Mouse (Mus musculus): ENCODE measurements around the gene Ppp1r1b. TPM values are rescaled to one million over a fixed set of nuclear protein-coding genes. Genes with fewer than 3 reads are reported as not detected.

The Ppp1r1b gene
- polyA plus RNA-seq, 1 experiment, result not detected

- whole genome bisulfite sequencing, result under 1% methylated on average over 57 of the region's 57 CpGs
- Histone ChIP-seq H3K4me3 (replicated peaks; ENCODE audit: control insufficient read depth, low read depth, low read length) (no peak overlapping the region), H3K4me1 (ENCODE audit: control insufficient read depth, insufficient read depth, low read length) (no peaks in the 10 kb centered on the region; the same call in 1 of the 2 replicates), H3K27ac (ENCODE audit: control insufficient read depth, insufficient read depth, low read depth, low read length, poor library complexity) (no peak overlapping the region)
- TF ChIP-seq POLR2A (IDR thresholded peaks at IDR 0.05; ENCODE audit: borderline replicate concordance, control insufficient read depth, low read depth, low read length) (no peak), CTCF (IDR thresholded peaks at IDR 0.05; ENCODE audit: control insufficient read depth, insufficient read depth, low read length) (no peak)
Measured at GRCm38 (mm10) chr11:98338507-98338961, 9.7 kb upstream of the Ppp1r1b start.

GRCm38 (mm10) chr11:98339071-98339501 lies 9.1 kb upstream of the Ppp1r1b start:
- Histone ChIP-seq H3K27ac (ENCODE audit: control insufficient read depth, insufficient read depth, low read depth, low read length, poor library complexity) (no peak overlapping the region), H3K4me1 (ENCODE audit: control insufficient read depth, insufficient read depth, low read length) (no peaks in the 10 kb centered on the region; the same call in 1 of the 2 replicates), H3K4me3 (replicated peaks; ENCODE audit: control insufficient read depth, low read depth, low read length) (no peak overlapping the region)
- 2% methylated on average over 19 of the region's 19 CpGs for WGBS
- no peak for TF ChIP-seq POLR2A (IDR thresholded peaks at IDR 0.05; ENCODE audit: borderline replicate concordance, control insufficient read depth, low read depth, low read length)
- no peak for TF ChIP-seq CTCF (IDR thresholded peaks at IDR 0.05; ENCODE audit: control insufficient read depth, insufficient read depth, low read length)

- TF ChIP-seq CTCF (IDR thresholded peaks at IDR 0.05; ENCODE audit: control insufficient read depth, insufficient read depth, low read length) (no peak), POLR2A (IDR thresholded peaks at IDR 0.05; ENCODE audit: borderline replicate concordance, control insufficient read depth, low read depth, low read length) (no peak)
- no peaks in the 10 kb centered on the region; the same call in 1 of the 2 replicates for H3K4me1 ChIP-seq (ENCODE audit: control insufficient read depth, insufficient read depth, low read length)
- 11% methylated on average over 11 of the region's 11 CpGs for WGBS
- no peak overlapping the region for H3K4me3 ChIP-seq (replicated peaks; ENCODE audit: control insufficient read depth, low read depth, low read length)
- peak overlapping the region; percentile 44; the same call in 1 of the 2 replicates for H3K27ac ChIP-seq (ENCODE audit: control insufficient read depth, insufficient read depth, low read depth, low read length, poor library complexity)
Measured at GRCm38 (mm10) chr11:98339679-98340287, 8.4 kb upstream of the Ppp1r1b start.

GRCm38 (mm10) chr11:98340597-98340996 lies 7.6 kb upstream of the Ppp1r1b start:
- Histone ChIP-seq H3K27ac (ENCODE audit: control insufficient read depth, insufficient read depth, low read depth, low read length, poor library complexity) (no peak overlapping the region), H3K4me3 (replicated peaks; ENCODE audit: control insufficient read depth, low read depth, low read length) (no peak overlapping the region), H3K4me1 (ENCODE audit: control insufficient read depth, insufficient read depth, low read length) (no peaks in the 10 kb centered on the region; the same call in 1 of the 2 replicates)
- WGBS, result 8% methylated on average over 4 of the region's 4 CpGs
- TF ChIP-seq POLR2A (IDR thresholded peaks at IDR 0.05; ENCODE audit: borderline replicate concordance, control insufficient read depth, low read depth, low read length), result no peak
- no peak for TF ChIP-seq CTCF (IDR thresholded peaks at IDR 0.05; ENCODE audit: control insufficient read depth, insufficient read depth, low read length)

- TF ChIP-seq POLR2A (IDR thresholded peaks at IDR 0.05; ENCODE audit: borderline replicate concordance, control insufficient read depth, low read depth, low read length), result no peak
- TF ChIP-seq CTCF (IDR thresholded peaks at IDR 0.05; ENCODE audit: control insufficient read depth, insufficient read depth, low read length), result no peak
- no peak overlapping the region for H3K27ac ChIP-seq (ENCODE audit: control insufficient read depth, insufficient read depth, low read depth, low read length, poor library complexity)
- no peaks in the 10 kb centered on the region; the same call in 1 of the 2 replicates for H3K4me1 ChIP-seq (ENCODE audit: control insufficient read depth, insufficient read depth, low read length)
- 56% methylated on average over 4 of the region's 4 CpGs for WGBS
- no peak overlapping the region for H3K4me3 ChIP-seq (replicated peaks; ENCODE audit: control insufficient read depth, low read depth, low read length)
Measured at GRCm38 (mm10) chr11:98341174-98341573, 7.0 kb upstream of the Ppp1r1b start.

- H3K4me3 ChIP-seq (replicated peaks; ENCODE audit: control insufficient read depth, low read depth, low read length), result no peak overlapping the region
- TF ChIP-seq CTCF (IDR thresholded peaks at IDR 0.05; ENCODE audit: control insufficient read depth, insufficient read depth, low read length) (peak; percentile 100), POLR2A (IDR thresholded peaks at IDR 0.05; ENCODE audit: borderline replicate concordance, control insufficient read depth, low read depth, low read length) (no peak)
- no peak overlapping the region for H3K27ac ChIP-seq (ENCODE audit: control insufficient read depth, insufficient read depth, low read depth, low read length, poor library complexity)
- WGBS, result 4% methylated on average over 29 of the region's 29 CpGs
- H3K4me1 ChIP-seq (ENCODE audit: control insufficient read depth, insufficient read depth, low read length), result no peaks in the 10 kb centered on the region; the same call in 1 of the 2 replicates
Measured at GRCm38 (mm10) chr11:98342000-98342945, 5.9 kb upstream of the Ppp1r1b start.

GRCm38 (mm10) chr11:98345253-98345652 lies 3.0 kb upstream of the Ppp1r1b start:
- no peak overlapping the region for H3K27ac ChIP-seq (ENCODE audit: control insufficient read depth, insufficient read depth, low read depth, low read length, poor library complexity)
- TF ChIP-seq CTCF (IDR thresholded peaks at IDR 0.05; ENCODE audit: control insufficient read depth, insufficient read depth, low read length) (peak; percentile 76), POLR2A (IDR thresholded peaks at IDR 0.05; ENCODE audit: borderline replicate concordance, control insufficient read depth, low read depth, low read length) (no peak)
- H3K4me1 ChIP-seq (ENCODE audit: control insufficient read depth, insufficient read depth, low read length), result no peaks in the 10 kb centered on the region; the same call in 1 of the 2 replicates
- H3K4me3 ChIP-seq (replicated peaks; ENCODE audit: control insufficient read depth, low read depth, low read length), result no peak overlapping the region
- WGBS, result 3% methylated on average over 14 of the region's 14 CpGs

GRCm38 (mm10) chr11:98346168-98346567 lies 2.0 kb upstream of the Ppp1r1b start:
- H3K4me3 ChIP-seq (replicated peaks; ENCODE audit: control insufficient read depth, low read depth, low read length), result no peak overlapping the region
- TF ChIP-seq POLR2A (IDR thresholded peaks at IDR 0.05; ENCODE audit: borderline replicate concordance, control insufficient read depth, low read depth, low read length), result no peak
- no peak for TF ChIP-seq CTCF (IDR thresholded peaks at IDR 0.05; ENCODE audit: control insufficient read depth, insufficient read depth, low read length)
- no peak overlapping the region for H3K27ac ChIP-seq (ENCODE audit: control insufficient read depth, insufficient read depth, low read depth, low read length, poor library complexity)

More at GRCm38 (mm10) chr11:98346168-98346567, 2.0 kb upstream of the Ppp1r1b start:
- no peaks in the 10 kb centered on the region for H3K4me1 ChIP-seq (ENCODE audit: control insufficient read depth, insufficient read depth, low read length)
- WGBS, result 11% methylated on average over 9 of the region's 9 CpGs

Data from bone marrow, adult 2 months (tissue).